20 mouse cellular contexts compared by ENCODE assay signal in genomic region chr19:59041086-59041485, GRCm38 (mm10). TPM values are rescaled to one million over a fixed set of nuclear protein-coding genes. Genes with fewer than 3 reads are reported as not detected.
A peak's percentile ranks its signal among the peaks of the same experiment; 100 is the strongest.
DNase-seq lines count a peak whose midpoint lies in the region; ATAC-seq and TF ChIP-seq lines count a peak whose summit lies in the region.
"Had no signal": no experiment of that assay in that cellular context is flagged by ENCODE, and none has a peak within 500 bp of the region (broad histone marks: within the 10 kb centered on the region; RNA-seq: fewer than 3 reads in every experiment).

No protein-coding gene starts in this region.

- peak; percentile 85 for DNase-seq in heart, adult 11 months
- no peak for DNase-seq in heart, postnatal 36 days
- DNase-seq in midbrain, embryonic 11.5 days (ENCODE audit: low spot score, missing footprints): peak; percentile 53
- no peak for DNase-seq in midbrain, postnatal 0 days (ENCODE audit: low spot score)
- DNase-seq: adrenal gland, adult 2 months; adrenal gland, adult 8-10 months; adrenal gland, postnatal 10 days; adrenal gland, postnatal 14 days; adrenal gland, postnatal 25 days; adrenal gland, postnatal 36 days; B cell, adult 2 months; cerebellum, adult 11 months; cerebellum, adult 11-12 months; cerebellum, adult 18-20 months had no signal

- no peaks in the 10 kb centered on the region for H3K4me1 ChIP-seq in midbrain, embryonic 11.5 days (ENCODE audit: control insufficient read depth, insufficient read depth, low read length)
- no peaks in the 10 kb centered on the region for H3K4me1 ChIP-seq in midbrain, postnatal 0 days (ENCODE audit: insufficient read depth, low read length)

- intact Hi-C loops in heart, postnatal 36 days (cut with DNase I): no loop called here

- H3K9ac ChIP-seq in midbrain, embryonic 11.5 days (ENCODE audit: low read length): no peak overlapping the region
- H3K9ac ChIP-seq in midbrain, postnatal 0 days (replicated peaks; ENCODE audit: low read length, poor library complexity, severe bottlenecking): no peak overlapping the region

- no peak for TF ChIP-seq CTCF in midbrain, postnatal 0 days (IDR thresholded peaks at IDR 0.05)

- no peak overlapping the region for H3K27ac ChIP-seq in midbrain, embryonic 11.5 days (ENCODE audit: low read depth, low read length)
- no peak overlapping the region for H3K27ac ChIP-seq in midbrain, postnatal 0 days (ENCODE audit: low read depth, low read length)

- no peaks in the 10 kb centered on the region for H3K36me3 ChIP-seq in midbrain, embryonic 11.5 days (ENCODE audit: control insufficient read depth, insufficient read depth, low read length)
- 0 out of 2 replicates have a peak, but pooled peaks cover 8% of the 10 kb centered on the region for H3K36me3 ChIP-seq in midbrain, postnatal 0 days (ENCODE audit: insufficient read depth, low read length)
- H3K36me3 ChIP-seq: G1E had no signal

- no peak overlapping the region for H3K4me2 ChIP-seq in midbrain, embryonic 11.5 days
- H3K4me2 ChIP-seq in midbrain, postnatal 0 days (ENCODE audit: low read depth, low read length, poor library complexity, severe bottlenecking): no peak overlapping the region

- H3K27me3 ChIP-seq in midbrain, embryonic 11.5 days (ENCODE audit: control insufficient read depth, insufficient read depth, low read length): no peaks in the 10 kb centered on the region
- no peaks in the 10 kb centered on the region for H3K27me3 ChIP-seq in midbrain, postnatal 0 days (ENCODE audit: insufficient read depth, low read length)
- H3K27me3 ChIP-seq: CH12.LX, Patski had no signal

- no peak for ATAC-seq in midbrain, embryonic 11.5 days (ENCODE audit: low FRiP score)
- ATAC-seq in midbrain, postnatal 0 days (ENCODE audit: low FRiP score): no peak
- ATAC-seq: activated CD4-positive, CD25-positive, alpha-beta regulatory T cell, adult 4 months; CD4-positive, CD25-positive, alpha-beta regulatory T cell, adult 4 months; Patski had no signal

- WGBS in midbrain, embryonic 11.5 days: 90% methylated on average over 3 of the region's 3 CpGs
- 89% methylated on average over 3 of the region's 3 CpGs for whole genome bisulfite sequencing in midbrain, postnatal 0 days

- no peak overlapping the region for H3K4me3 ChIP-seq in midbrain, embryonic 11.5 days (ENCODE audit: low read depth, low read length)
- no peak overlapping the region for H3K4me3 ChIP-seq in midbrain, postnatal 0 days (ENCODE audit: low read depth, low read length)

- H3K9me3 ChIP-seq in midbrain, embryonic 11.5 days (ENCODE audit: control insufficient read depth, low read length): no peaks in the 10 kb centered on the region
- H3K9me3 ChIP-seq in midbrain, postnatal 0 days (ENCODE audit: low read length): no peaks in the 10 kb centered on the region
- H3K9me3 ChIP-seq: G1E had no signal

RNA-seq across cellular contexts. Expression of gene Shtn1, which starts 34.8 kb away (rescaled TPM):
- 1 to 10 TPM; 2.1 to 2.3 TPM for total RNA-seq in heart, postnatal 36 days (2021)
- 1.4 and 2.7 TPM in 2 replicates for polyA plus RNA-seq in midbrain, embryonic 11.5 days (2014; fragmentation: Nextera tagmentation; extraction: Ambion mirVana)
- total RNA-seq in midbrain, postnatal 0 days (2014; rRNA removed): 69.8 and 70.9 TPM in 2 replicates
- 67.5 and 68.1 TPM in 2 replicates for polyA plus RNA-seq in midbrain, postnatal 0 days (2015; fragmentation: Nextera tagmentation; extraction: Ambion mirVana)
- total RNA-seq: MEL had no signal
- polyA plus RNA-seq: G1E had no signal

Comparison
In these comparisons a context has a peak if more than half of its experiments do, and no peak if none do; other contexts are left out.
1. DNase-seq: peak in heart, adult 11 months (single experiment) and midbrain, embryonic 11.5 days (single experiment); none in heart, postnatal 36 days (0 of 2) and midbrain, postnatal 0 days (single experiment).
2. RNA of gene Shtn1, which starts 34.8 kb away (total RNA-seq): 69.8 to 70.9 TPM in midbrain, postnatal 0 days; 2.1 to 2.3 TPM in heart, postnatal 36 days; every median in the first group is over 10 times any median in the second.